Comparison of ENCODE assay signal across 8 mouse cellular contexts in genomic region chr12:3235124-3235631, GRCm38 (mm10).
A peak's percentile ranks its signal among the peaks of the same experiment; 100 is the strongest.
DNase-seq lines count a peak whose midpoint lies in the region; TF ChIP-seq lines count a peak whose summit lies in the region.

No protein-coding gene starts in this region.

- H3K36me3 ChIP-seq in megakaryocyte, embryonic 14.5 days (replicated peaks; ENCODE audit: low read length): peaks cover 38% of the 10 kb centered on the region

- intact Hi-C loops in gastrocnemius, adult 2 months (cut with DNase I): loop anchor here (5.0 to 10.0 kb wide), 2 partner anchors 72 to 1000 kb away; partner anchors contain the start of genes Cenpo, Ptrhd1 and Rab10

- peak; percentile 98 for DNase-seq in ZHBTc4 (ENCODE audit: low read depth, low spot score)
- peak; percentile 63 to 85 for DNase-seq in cerebellum, postnatal 4 days (ENCODE audit: low spot score in 2 of 2)
- DNase-seq in gastrocnemius, adult 2 months: peak; percentile 91
- peak; percentile 96 for DNase-seq in hindlimb bud, embryonic 11.5 days (ENCODE audit: extremely low spot score, low read depth, low spot score)
- DNase-seq in left cerebral cortex, adult 8-10 months (ENCODE audit: low spot score in 2 of 2): peak; percentile 84 to 97
- DNase-seq in right cerebral cortex, postnatal 10 days (ENCODE audit: low spot score in 2 of 2): peak; percentile 95 to 98
- peak; percentile 66 for DNase-seq in urinary bladder, postnatal 25 days (ENCODE audit: low spot score)

- H3K9me3 ChIP-seq in megakaryocyte, embryonic 14.5 days: peaks cover 35% of the 10 kb centered on the region

- H3K27me3 ChIP-seq in megakaryocyte, embryonic 14.5 days (replicated peaks): peaks cover 3% of the 10 kb centered on the region

- peak overlapping the region; percentile 82 for H3K4me3 ChIP-seq in gastrocnemius, adult 2 months
- H3K4me3 ChIP-seq in megakaryocyte, embryonic 14.5 days (replicated peaks): peak overlapping the region; percentile 92

- H3K27ac ChIP-seq in gastrocnemius, adult 2 months: peak overlapping the region; percentile 95

- TF ChIP-seq CTCF in gastrocnemius, adult 2 months (IDR thresholded peaks at IDR 0.05): no peak

- peaks cover 48% of the 10 kb centered on the region for H3K4me1 ChIP-seq in megakaryocyte, embryonic 14.5 days

Comparison
In these comparisons a context has a peak if more than half of its experiments do, and no peak if none do; other contexts are left out.
1. Peak in every context shown above with its lines: DNase-seq, H3K4me3 ChIP-seq and H3K27ac ChIP-seq.